Mouse (Mus musculus) left cerebral cortex, postnatal 10 days (tissue): ENCODE measurements around the gene Bicc1. TPM values are rescaled to one million over a fixed set of nuclear protein-coding genes. Genes with fewer than 3 reads are reported as not detected.
"Not testable (repeated sequence)": the region's sequence is repeated elsewhere in the genome, so short reads cannot be mapped to it uniquely, and the experiment has no call there.

ENCODE experiments used
- DNase-seq, 2 experiments: peaks; one replicate each; pipeline ENCODE4 v3.0.0; 2021 to 2022; ENCODE audit warnings: low spot score in 2 of 2, mixed read lengths in 1 of 2; ENCODE audit errors: extremely low spot score in 1 of 2
- intact Hi-C: fragments of 180-260 bp; cut with DNase I; formaldehyde crosslinking; loops from one replicate; pipeline ENCODE4 v1.15.1; 2025
- total RNA-seq, 2 experiments: library from RNA; stranded (reverse); gene quantifications; 2 replicates each; pipeline ENCODE4 v1.2.3; 2021

The Bicc1 gene
- total RNA-seq, 2 experiments from 2014 or later, result 5.8 to 6.6 TPM

- DNase-seq, result no peak
- intact Hi-C loops, result no loop called here
Observed at GRCm38 (mm10) chr10:70976633-70977032, 182.9 kb downstream of the Bicc1 start.

GRCm38 (mm10) chr10:70971156-70971555 lies 188.3 kb downstream of the Bicc1 start:
- intact Hi-C loops, result no loop called here
- no peak for DNase-seq

- intact Hi-C loops, result loop anchor here (10.0 kb wide), 1 partner anchor 404 kb away; no protein-coding TSS in a partner anchor
Observed at GRCm38 (mm10) chr10:70968848-70969683, 190.4 kb downstream of the Bicc1 start.

DNA sequence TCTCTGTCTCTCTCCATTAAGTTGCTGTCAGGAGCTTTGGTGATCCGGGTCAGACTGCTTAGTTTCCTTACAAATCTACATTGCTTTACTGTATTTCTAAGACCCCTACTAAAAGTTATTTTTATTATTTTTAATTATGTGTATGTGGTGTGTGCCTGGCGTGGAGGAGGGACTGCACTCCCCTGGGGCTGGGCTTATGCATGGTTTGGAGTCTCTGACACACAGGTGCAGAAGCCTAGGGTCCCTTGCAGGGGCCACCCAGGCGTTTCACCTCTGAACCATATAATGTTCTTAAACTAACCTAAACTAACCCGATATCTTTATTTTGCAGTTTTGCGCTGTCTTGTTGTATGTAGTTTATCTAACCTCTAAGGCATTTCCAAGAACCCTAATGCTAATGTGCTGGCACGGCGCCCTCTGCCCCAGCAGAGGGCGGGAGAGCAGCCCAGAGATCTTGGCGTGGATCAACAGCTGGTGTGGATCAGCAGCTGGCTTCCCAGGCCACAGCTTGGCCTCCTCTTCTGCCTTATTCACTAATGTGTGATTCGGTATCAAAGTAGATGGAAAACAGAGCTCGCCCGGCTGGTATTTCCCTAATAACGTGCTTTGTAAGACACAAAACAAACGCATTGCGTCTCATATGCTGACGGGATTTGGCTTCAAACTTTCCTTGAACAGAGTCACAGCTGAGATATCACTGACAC lies 192.7 kb downstream of the Bicc1 start:
- intact Hi-C loops, result loop anchor here (10.0 kb wide), 1 partner anchor 402 kb away; no protein-coding TSS in a partner anchor
- peak in 1 of 2 experiments; percentile 44 for DNase-seq

More at GRCm38 (mm10) chr10:70968848-70969683, 190.4 kb downstream of the Bicc1 start:
- DNase-seq, result peak in 1 of 2 experiments; percentile 32

- intact Hi-C loops, result loop anchor here (5.0 to 10.0 kb wide), 3 partner anchors 147 to 647 kb away; no protein-coding TSS in a partner anchor
- DNase-seq, result no peak
Observed at GRCm38 (mm10) chr10:70964706-70965105, 194.8 kb downstream of the Bicc1 start.

DNA sequence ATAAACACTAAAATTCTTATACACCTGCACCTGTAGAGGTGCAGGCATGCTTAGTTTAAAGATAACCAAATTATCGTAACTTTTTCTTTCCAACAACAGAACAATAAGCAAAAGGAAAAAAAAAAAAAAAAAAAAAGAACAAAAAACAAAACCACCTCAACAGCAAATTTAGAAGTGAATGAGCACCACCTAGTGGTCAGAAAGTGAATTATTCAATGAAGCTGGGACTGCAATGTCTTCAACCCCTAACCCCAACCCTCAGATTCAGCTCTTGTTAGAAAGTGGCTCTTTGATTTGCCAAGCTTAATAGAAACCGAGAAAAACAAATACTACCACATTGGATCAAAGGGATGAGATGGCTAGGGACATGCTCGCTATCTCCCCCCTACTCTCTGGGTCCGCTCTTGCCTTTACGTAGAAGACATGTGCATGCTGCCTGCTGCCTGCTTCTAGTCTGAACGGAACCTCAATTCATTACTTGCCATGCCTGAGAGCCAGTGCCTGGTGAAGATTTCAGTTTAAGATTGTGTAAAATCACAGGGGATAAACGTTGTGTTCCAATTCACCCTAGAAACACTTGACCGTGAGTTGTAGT lies 195.8 kb downstream of the Bicc1 start:
- intact Hi-C loops, result loop anchor here (5.0 to 10.0 kb wide), 3 partner anchors 146 to 646 kb away; no protein-coding TSS in a partner anchor
- peak in 1 of 2 experiments; percentile 65 for DNase-seq

DNA sequence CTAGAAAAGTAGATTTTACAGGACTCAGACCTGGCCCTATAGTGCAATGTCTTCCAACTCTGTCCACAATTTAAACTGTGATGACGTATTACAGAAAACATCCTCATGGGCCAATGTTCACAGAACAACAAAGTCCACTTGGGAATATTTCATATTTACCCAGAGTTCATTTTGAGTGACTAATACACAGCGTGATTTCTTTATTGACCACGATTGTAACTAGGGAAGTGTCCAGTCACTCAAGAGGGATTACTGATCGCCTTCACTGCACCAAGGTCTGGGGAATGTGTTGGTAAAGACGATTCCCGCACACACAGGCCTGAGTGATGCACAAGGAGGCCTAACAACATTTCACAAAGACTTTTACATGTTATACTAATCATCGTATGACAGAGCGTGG lies 197.9 kb downstream of the Bicc1 start:
- intact Hi-C loops, result loop anchor here (5.0 to 10.0 kb wide), 3 partner anchors 144 to 644 kb away; no protein-coding TSS in a partner anchor
- DNase-seq, result no peak

DNA sequence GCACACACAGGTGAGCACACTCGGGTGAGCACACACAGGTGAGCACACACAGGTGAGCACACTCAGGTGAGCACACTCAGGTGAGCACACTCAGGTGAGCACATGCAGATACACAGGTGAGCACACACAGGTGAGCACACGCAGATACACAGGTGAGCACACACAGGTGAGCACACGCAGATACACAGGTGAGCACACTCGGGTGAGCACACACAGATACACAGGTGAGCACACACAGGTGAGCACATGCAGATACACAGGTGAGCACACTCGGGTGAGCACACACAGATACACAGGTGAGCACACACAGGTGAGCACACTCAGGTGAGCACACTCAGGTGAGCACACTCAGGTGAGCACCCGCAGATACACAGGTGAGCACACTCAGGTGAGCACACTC lies 199.1 kb downstream of the Bicc1 start:
- not testable (repeated sequence) for DNase-seq
- intact Hi-C loops, result loop anchor here (5.0 to 10.0 kb wide), 3 partner anchors 143 to 643 kb away; no protein-coding TSS in a partner anchor

GRCm38 (mm10) chr10:70952770-70953147 lies 206.7 kb downstream of the Bicc1 start:
- intact Hi-C loops, result no loop called here
- DNase-seq, result peak in 1 of 2 experiments; percentile 49

GRCm38 (mm10) chr10:70952056-70952769 lies 207.3 kb downstream of the Bicc1 start:
- no peak for DNase-seq
- intact Hi-C loops, result no loop called here

DNA sequence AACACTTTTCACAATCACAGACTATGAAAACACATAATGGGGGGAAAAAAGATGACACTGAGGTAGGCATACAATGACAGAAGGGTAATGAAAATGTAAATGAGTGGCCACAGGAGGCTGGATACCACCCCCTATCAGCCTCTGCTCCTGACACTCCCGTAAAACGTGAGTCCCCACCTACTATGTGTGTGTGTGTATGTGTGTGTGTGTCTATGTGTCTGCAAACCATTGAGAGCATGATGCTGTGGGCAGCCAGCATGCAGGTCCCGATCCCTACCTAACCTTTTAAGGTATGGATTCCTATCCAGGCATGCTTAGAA lies 209.4 kb downstream of the Bicc1 start:
- DNase-seq, result no peak
- intact Hi-C loops, result no loop called here

DNA sequence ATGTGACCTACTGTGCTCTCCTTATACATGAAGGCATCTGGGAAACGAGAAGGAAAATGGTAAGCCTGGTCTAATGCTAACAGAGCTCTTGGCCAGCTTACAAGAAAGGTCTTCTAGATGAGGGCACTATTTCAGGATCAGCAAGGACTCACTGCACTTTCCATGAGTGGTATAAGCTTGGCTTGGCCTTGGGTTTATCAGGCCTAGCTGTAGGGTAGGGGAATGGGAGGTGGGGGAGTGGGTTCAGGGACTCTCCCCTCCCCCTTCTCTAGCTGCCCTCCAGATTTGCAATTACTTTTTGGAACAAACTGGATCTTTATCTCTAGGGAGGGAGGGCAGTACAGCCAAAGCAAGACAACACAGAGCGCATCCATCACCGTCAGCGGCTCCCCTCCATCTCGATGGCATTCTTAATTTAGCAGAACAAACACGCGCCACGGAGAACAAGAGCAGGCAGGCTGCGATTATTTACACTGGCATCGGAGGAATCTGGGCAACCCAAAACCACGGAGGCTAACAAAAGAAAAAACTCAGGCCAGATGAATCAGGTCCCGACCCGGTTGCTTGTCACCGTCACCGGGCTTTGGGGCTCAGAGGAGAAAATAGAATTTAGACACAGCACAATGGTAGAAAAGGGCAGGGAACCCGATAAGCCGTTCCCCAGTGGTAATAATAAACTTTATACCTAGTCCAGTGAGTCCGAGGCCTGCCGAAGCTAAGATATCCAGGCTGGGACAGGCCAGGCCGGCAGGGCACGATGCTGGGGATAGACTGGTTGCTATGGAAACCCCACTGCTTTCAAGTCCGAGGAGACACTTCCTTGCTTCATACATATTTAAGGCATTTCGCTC lies 210.0 kb downstream of the Bicc1 start:
- DNase-seq, result peak in 1 of 2 experiments; percentile 36
- intact Hi-C loops, result no loop called here

DNA sequence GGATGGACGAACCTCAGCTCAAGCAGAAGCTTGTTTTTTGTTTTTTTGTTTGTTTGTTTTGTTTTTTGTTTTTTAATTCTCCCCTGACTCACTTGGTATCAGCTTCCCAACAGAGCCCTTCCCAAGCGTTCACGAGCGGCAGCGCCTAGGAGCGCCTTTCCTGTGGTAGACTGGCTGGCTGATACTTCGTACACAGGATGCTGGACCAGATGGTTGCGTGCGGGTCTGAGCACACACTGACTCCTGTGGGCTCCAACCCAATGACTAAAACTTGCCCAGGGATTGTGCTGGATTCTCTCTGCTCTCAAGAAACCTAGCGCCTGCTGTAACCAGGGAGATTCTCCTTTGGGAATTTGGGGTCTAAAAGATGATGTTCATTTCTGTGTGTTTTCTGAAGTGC lies 211.2 kb downstream of the Bicc1 start:
- no peak for DNase-seq
- intact Hi-C loops, result no loop called here

DNA sequence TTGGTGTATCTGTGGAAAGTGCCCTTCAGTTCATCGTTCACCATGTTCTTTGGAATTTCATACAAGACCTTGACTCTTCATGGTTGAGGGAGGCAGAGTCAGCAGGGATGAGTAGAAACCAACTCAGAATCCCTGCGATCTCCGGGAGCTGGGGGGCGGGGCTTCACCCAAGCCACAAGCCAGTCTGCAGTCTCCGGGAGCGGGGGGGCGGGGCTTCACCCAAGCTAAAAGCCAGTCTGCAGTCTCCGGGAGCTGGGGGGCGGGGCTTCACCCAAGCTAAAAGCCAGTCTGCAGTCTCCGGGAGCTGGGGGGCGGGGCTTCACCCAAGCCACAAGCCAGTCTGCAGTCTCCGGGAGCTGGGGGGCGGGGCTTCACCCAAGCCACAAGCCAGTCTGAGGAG lies 213.4 kb downstream of the Bicc1 start:
- intact Hi-C loops, DNase-seq: not testable (repeated sequence)

GRCm38 (mm10) chr10:70945076-70945475 lies 214.4 kb downstream of the Bicc1 start:
- intact Hi-C loops, result no loop called here
- DNase-seq, result no peak

GRCm38 (mm10) chr10:70941623-70942022 lies 217.9 kb downstream of the Bicc1 start:
- intact Hi-C loops, result no loop called here
- no peak for DNase-seq

GRCm38 (mm10) chr10:70939751-70940150 lies 219.7 kb downstream of the Bicc1 start:
- DNase-seq, result peak in 1 of 2 experiments; percentile 57
- intact Hi-C loops, result no loop called here

- DNase-seq, result no peak
- intact Hi-C loops, result no loop called here
Observed at GRCm38 (mm10) chr10:70937450-70937849, 222.1 kb downstream of the Bicc1 start.
